Mouse (Mus musculus): ENCODE results near the gene Dcakd. TPM values are rescaled to one million over a fixed set of nuclear protein-coding genes. Genes with fewer than 3 reads are reported as not detected.

Dcakd gene
- polyA plus RNA-seq, 1 experiment from 2014 or later = 259 TPM

GRCm38 (mm10) chr11:102948043-102948961 is 79.8 kb downstream of the Dcakd start:
- peaks cover 34% of the 10 kb centered on the region for H3K4me1 ChIP-seq (ENCODE audit: control insufficient read depth, insufficient read depth, low read length)
- under 1% methylated on average over 51 of the region's 51 CpGs for WGBS
- peak overlapping the region; percentile 77 for H3K4me2 ChIP-seq
- H3K9me3 ChIP-seq (ENCODE audit: control insufficient read depth, low read length) = no peaks in the 10 kb centered on the region
- H3K27ac ChIP-seq (ENCODE audit: low read depth, low read length) = no peak overlapping the region; the same call in 1 of the 2 replicates
- peak overlapping the region; percentile 44 for H3K4me3 ChIP-seq (ENCODE audit: low read depth, low read length)
- ATAC-seq (ENCODE audit: low FRiP score) (no peak), DNase-seq (ENCODE audit: low spot score, missing footprints) (peak; percentile 93)
- H3K27me3 ChIP-seq (ENCODE audit: control insufficient read depth, insufficient read depth, low read length) = peaks cover 61% of the 10 kb centered on the region
- no peaks in the 10 kb centered on the region for H3K36me3 ChIP-seq (ENCODE audit: control insufficient read depth, insufficient read depth, low read length)
- H3K9ac ChIP-seq (ENCODE audit: low read length) = peak overlapping the region; percentile 66

- peaks cover 61% of the 10 kb centered on the region for H3K27me3 ChIP-seq (ENCODE audit: control insufficient read depth, insufficient read depth, low read length)
- peak overlapping the region; percentile 37; the same call in 1 of the 2 replicates for H3K4me3 ChIP-seq (ENCODE audit: low read depth, low read length)
- WGBS = 3% methylated on average over 8 of the region's 8 CpGs
- H3K27ac ChIP-seq (ENCODE audit: low read depth, low read length) = no peak overlapping the region
- ATAC-seq (ENCODE audit: low FRiP score) (peak; percentile 45; the same call in 1 of the 2 replicates), DNase-seq (ENCODE audit: low spot score, missing footprints) (no peak)
- no peaks in the 10 kb centered on the region for H3K36me3 ChIP-seq (ENCODE audit: control insufficient read depth, insufficient read depth, low read length)
- H3K4me2 ChIP-seq = peak overlapping the region; percentile 52
- no peaks in the 10 kb centered on the region for H3K9me3 ChIP-seq (ENCODE audit: control insufficient read depth, low read length)
- H3K4me1 ChIP-seq (ENCODE audit: control insufficient read depth, insufficient read depth, low read length) = peaks cover 22% of the 10 kb centered on the region
- no peak overlapping the region for H3K9ac ChIP-seq (ENCODE audit: low read length)
Measured at GRCm38 (mm10) chr11:102946992-102947343, 81.2 kb downstream of the Dcakd start.

- peak; percentile 98 for DNase-seq (ENCODE audit: low spot score, missing footprints)
- H3K36me3 ChIP-seq (ENCODE audit: control insufficient read depth, insufficient read depth, low read length) = no peaks in the 10 kb centered on the region
- H3K27ac ChIP-seq (ENCODE audit: low read depth, low read length) = no peak within 1 kb of the TSS
- peak; percentile 90 for ATAC-seq (ENCODE audit: low FRiP score)
- no peaks in the 10 kb centered on the region for H3K9me3 ChIP-seq (ENCODE audit: control insufficient read depth, low read length)
- H3K4me3 ChIP-seq (ENCODE audit: low read depth, low read length) = peak within 1 kb of the TSS; percentile 37
- peak within 1 kb of the TSS; percentile 52 for H3K4me2 ChIP-seq
- WGBS = under 1% methylated on average over 64 of the region's 87 CpGs
- peaks cover 22% of the 10 kb centered on the region for H3K4me1 ChIP-seq (ENCODE audit: control insufficient read depth, insufficient read depth, low read length)
- peak within 1 kb of the TSS; percentile 52 for H3K9ac ChIP-seq (ENCODE audit: low read length)
- peaks cover 61% of the 10 kb centered on the region for H3K27me3 ChIP-seq (ENCODE audit: control insufficient read depth, insufficient read depth, low read length)
Measured at GRCm38 (mm10) chr11:102946265-102946991, 81.7 kb downstream of the Dcakd start, which contains the start of gene C1ql1. Gene C1ql1 (minus strand): TSS chr11:102946688.

GRCm38 (mm10) chr11:102945306-102946264 is 82.5 kb downstream of the Dcakd start:
- WGBS = 1% methylated on average over 54 of the region's 54 CpGs
- peak; percentile 27; the same call in 1 of the 2 replicates for ATAC-seq (ENCODE audit: low FRiP score)

More at GRCm38 (mm10) chr11:102945306-102946264, 82.5 kb downstream of the Dcakd start:
- no peaks in the 10 kb centered on the region for H3K9me3 ChIP-seq (ENCODE audit: control insufficient read depth, low read length)
- H3K36me3 ChIP-seq (ENCODE audit: control insufficient read depth, insufficient read depth, low read length) = no peaks in the 10 kb centered on the region
- peaks cover 59% of the 10 kb centered on the region for H3K27me3 ChIP-seq (ENCODE audit: control insufficient read depth, insufficient read depth, low read length)
- H3K9ac ChIP-seq (ENCODE audit: low read length) = peak overlapping the region; percentile 52
- peak; percentile 94 for DNase-seq (ENCODE audit: low spot score, missing footprints)
- H3K4me2 ChIP-seq = peak overlapping the region; percentile 52
- peaks cover 22% of the 10 kb centered on the region for H3K4me1 ChIP-seq (ENCODE audit: control insufficient read depth, insufficient read depth, low read length)
- H3K27ac ChIP-seq (ENCODE audit: low read depth, low read length) = no peak overlapping the region
- H3K4me3 ChIP-seq (ENCODE audit: low read depth, low read length) = peak overlapping the region; percentile 37

Small RNAs within 50 kb of the gene (microRNA-seq; reads per million reads assigned to microRNA genes)
- 0.57 reads per million for gene Mir6931

Other genes with a start within 250 kb of the Dcakd start
- 85.5 and 87.8 TPM in 2 replicates for gene Gjc1, start 208.6 kb downstream of the Dcakd start, polyA plus RNA-seq (2014; fragmentation: Nextera tagmentation; extraction: Ambion mirVana)
- gene Higd1b, start 192.5 kb downstream of the Dcakd start, polyA plus RNA-seq (2014; fragmentation: Nextera tagmentation; extraction: Ambion mirVana) = not detected in 2 replicates
- 240 and 252 TPM in 2 replicates for gene Eftud2, start 147.3 kb downstream of the Dcakd start, polyA plus RNA-seq (2014; fragmentation: Nextera tagmentation; extraction: Ambion mirVana)
- gene Ccdc103, start 147.1 kb downstream of the Dcakd start, polyA plus RNA-seq (2014; fragmentation: Nextera tagmentation; extraction: Ambion mirVana) = 1.6 and 1.9 TPM in 2 replicates
- 0.10 and 0.11 TPM in 2 replicates for gene Fam187a, start 143.2 kb downstream of the Dcakd start, polyA plus RNA-seq (2014; fragmentation: Nextera tagmentation; extraction: Ambion mirVana)
- 0.11 TPM in 1 of 2 replicates, not detected in the other for gene Gfap, start 127.4 kb downstream of the Dcakd start, polyA plus RNA-seq (2014; fragmentation: Nextera tagmentation; extraction: Ambion mirVana)
- gene Kif18b, start 103.2 kb downstream of the Dcakd start, polyA plus RNA-seq (2014; fragmentation: Nextera tagmentation; extraction: Ambion mirVana) = 6.3 and 6.9 TPM in 2 replicates
- 15.1 and 17.4 TPM in 2 replicates for gene C1ql1, start 81.6 kb downstream of the Dcakd start, polyA plus RNA-seq (2014; fragmentation: Nextera tagmentation; extraction: Ambion mirVana)
- 45.6 and 51.3 TPM in 2 replicates for gene Nmt1, start 143 bp downstream of the Dcakd start, polyA plus RNA-seq (2014; fragmentation: Nextera tagmentation; extraction: Ambion mirVana)
- 0.63 and 0.86 TPM in 2 replicates for gene Plcd3, start 73.3 kb upstream of the Dcakd start, polyA plus RNA-seq (2014; fragmentation: Nextera tagmentation; extraction: Ambion mirVana)
- 8.2 and 10.5 TPM in 2 replicates for gene Acbd4, start 73.3 kb upstream of the Dcakd start, polyA plus RNA-seq (2014; fragmentation: Nextera tagmentation; extraction: Ambion mirVana)
- 4.6 and 5.2 TPM in 2 replicates for gene Hexim1, start 87.9 kb upstream of the Dcakd start, polyA plus RNA-seq (2014; fragmentation: Nextera tagmentation; extraction: Ambion mirVana)
- 5.0 and 6.3 TPM in 2 replicates for gene Hexim2, start 104.1 kb upstream of the Dcakd start, polyA plus RNA-seq (2014; fragmentation: Nextera tagmentation; extraction: Ambion mirVana)
- gene Fmnl1, start 142.8 kb upstream of the Dcakd start, polyA plus RNA-seq (2014; fragmentation: Nextera tagmentation; extraction: Ambion mirVana) = 0.65 and 0.87 TPM in 2 replicates
- 0.12 and 0.14 TPM in 2 replicates for gene 1700023F06Rik, start 180.2 kb upstream of the Dcakd start, polyA plus RNA-seq (2014; fragmentation: Nextera tagmentation; extraction: Ambion mirVana)
- 0.15 TPM in 1 of 2 replicates, not detected in the other for gene Spata32, start 190.1 kb upstream of the Dcakd start, polyA plus RNA-seq (2014; fragmentation: Nextera tagmentation; extraction: Ambion mirVana)
- gene Map3k14, start 239.1 kb upstream of the Dcakd start, polyA plus RNA-seq (2014; fragmentation: Nextera tagmentation; extraction: Ambion mirVana) = 2.3 and 3.3 TPM in 2 replicates